Mouse (Mus musculus) liver, embryonic 14.5 days (tissue): ENCODE data around the gene Zfp985.
"Not testable (repeated sequence)": the region's sequence is repeated elsewhere in the genome, so short reads cannot be mapped to it uniquely, and the experiment has no call there.

Experiments
- CTCF ChIP-seq: IDR thresholded peaks from 2 replicates; pipeline ENCODE4 v1.5.1; 2016; ENCODE audit warnings: antibody characterized with exemption, low read depth, control low read depth
- EP300 ChIP-seq: IDR thresholded peaks from 2 replicates; pipeline ENCODE4 v1.6.1; 2016; ENCODE audit warnings: antibody characterized with exemption, low read depth

DNA sequence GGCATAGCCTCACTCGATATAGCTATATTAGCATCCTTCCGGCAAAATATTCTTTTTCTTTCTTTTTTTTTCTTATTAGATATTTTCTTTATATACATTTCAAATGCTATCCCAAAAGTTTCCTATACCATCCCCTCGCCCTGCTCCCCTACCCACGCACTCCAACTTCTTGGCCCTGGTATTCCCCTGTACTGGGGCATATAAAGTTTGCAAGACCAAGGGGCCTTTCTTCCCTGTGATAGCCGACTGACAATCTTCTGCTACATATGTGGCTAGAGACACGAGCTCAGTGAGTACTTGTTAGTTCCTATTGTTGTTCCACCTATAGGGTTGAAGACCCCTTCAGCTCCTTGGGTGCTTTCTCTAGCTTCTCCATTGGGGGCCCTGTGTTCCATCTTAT lies 53.4 kb downstream of the Zfp985 start:
- TF ChIP-seq CTCF, EP300: not testable (repeated sequence)
